Mouse (Mus musculus) lung, embryonic 15.5 days (tissue): ENCODE results near the gene Stkld1. TPM values are rescaled to one million over a fixed set of nuclear protein-coding genes. Genes with fewer than 3 reads are reported as not detected.

Source experiments
- ATAC-seq: fragments of 200-750 bp; cut with Nextera tagmentation; 2 replicates; pipeline ENCODE4 v1.8.0; 2017; ENCODE audit warnings: moderate number of reproducible peaks, borderline replicate concordance; ENCODE audit not compliant: low FRiP score, low TSS enrichment; ENCODE audit errors: extremely low read depth
- H3K27ac ChIP-seq: fragments of 300-500 bp; sonication (generic); 2 replicates; pipeline ENCODE4 v1.5.1; 2015; ENCODE audit warnings: moderate library complexity, mild to moderate bottlenecking, inconsistent platforms
- H3K27me3 ChIP-seq: fragments of 300-500 bp; sonication (generic); 2 replicates; pipeline ENCODE4 v1.6.1; 2015; ENCODE audit warnings: inconsistent platforms
- H3K36me3 ChIP-seq: fragments of 300-500 bp; sonication (generic); 2 replicates; pipeline ENCODE4 v1.6.1; 2015; ENCODE audit warnings: inconsistent platforms
- H3K4me1 ChIP-seq: fragments of 300-500 bp; sonication (generic); 2 replicates; pipeline ENCODE4 v1.6.1; 2015; ENCODE audit warnings: inconsistent platforms
- H3K4me2 ChIP-seq: fragments of 300-500 bp; sonication (generic); 2 replicates; pipeline ENCODE4 v1.6.1; 2015; ENCODE audit warnings: inconsistent platforms, mild to moderate bottlenecking, moderate library complexity
- H3K4me3 ChIP-seq: fragments of 300-500 bp; sonication (generic); 2 replicates; pipeline ENCODE4 v1.5.1; 2015; ENCODE audit warnings: mild to moderate bottlenecking, inconsistent platforms
- H3K9ac ChIP-seq: fragments of 300-500 bp; sonication (generic); 2 replicates; pipeline ENCODE4 v1.6.1; 2015; ENCODE audit warnings: inconsistent platforms
- H3K9me3 ChIP-seq: fragments of 300-500 bp; sonication (generic); 2 replicates; pipeline ENCODE4 v1.6.1; 2016; ENCODE audit warnings: inconsistent platforms
- WGBS: fragments of 180-500 bp; shearing (Covaris S2); methylation state at CpG from one replicate; pipeline ENCODE4 v1.1.7; 2015; 5-methylcytosine and 5-hydroxymethylcytosine counted together
- polyA plus RNA-seq: library from polyadenylated mRNA; unstranded; fragments of >200 nt; fragmentation: Nextera tagmentation; extraction: Ambion mirVana; gene quantifications from 2 replicates; pipeline ENCODE4 v1.2.1, GENCODE M21; 2015

The Stkld1 gene
- polyA plus RNA-seq, 1 experiment from 2014 or later = not detected

GRCm38 (mm10) chr2:26919684-26920083 lies 14.2 kb upstream of the Stkld1 start:
- no peak for ATAC-seq
- no peak overlapping the region for H3K9ac ChIP-seq
- H3K4me1 ChIP-seq = peaks cover 27% of the 10 kb centered on the region
- no peak overlapping the region for H3K4me2 ChIP-seq
- peaks cover 69% of the 10 kb centered on the region for H3K36me3 ChIP-seq
- no peaks in the 10 kb centered on the region for H3K27me3 ChIP-seq
- no peak overlapping the region for H3K4me3 ChIP-seq
- H3K27ac ChIP-seq = no peak overlapping the region
- 84% methylated on average over 3 of the region's 3 CpGs for WGBS
- H3K9me3 ChIP-seq = no peaks in the 10 kb centered on the region

DNA sequence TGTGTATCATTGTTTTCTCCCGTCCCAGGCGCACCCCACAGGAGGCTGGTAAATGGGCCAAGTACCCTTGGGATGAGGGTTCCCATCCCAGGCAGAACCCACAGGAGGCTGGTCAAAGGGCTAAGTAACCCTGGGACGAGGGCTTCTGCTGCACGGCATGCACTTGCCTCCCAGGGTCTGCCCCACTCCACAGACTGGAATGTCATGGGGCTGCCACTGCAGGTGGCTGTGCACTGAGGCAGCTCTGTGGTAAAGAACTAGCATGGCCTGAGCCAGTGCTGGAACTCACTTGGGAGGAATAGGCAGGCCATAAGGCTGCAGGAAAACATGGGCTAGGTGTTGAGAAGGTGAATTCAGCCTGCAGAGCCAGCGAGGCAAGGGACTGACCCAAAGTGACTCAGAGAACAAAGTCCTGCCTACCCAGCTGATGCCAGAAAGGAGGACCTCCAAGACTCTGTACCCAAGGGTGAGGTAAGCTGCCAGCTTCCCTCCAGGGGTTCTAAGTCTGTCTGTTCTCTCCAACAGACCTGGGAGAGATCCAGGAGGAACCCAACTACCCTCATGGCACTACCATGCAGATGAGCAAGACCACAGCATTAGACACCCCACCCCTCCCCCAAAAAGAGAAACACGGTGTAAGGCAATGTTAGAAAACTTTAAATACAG lies 13.5 kb upstream of the Stkld1 start:
- no peak overlapping the region for H3K4me3 ChIP-seq
- H3K9ac ChIP-seq = no peak overlapping the region
- ATAC-seq = no peak
- no peak overlapping the region for H3K27ac ChIP-seq
- H3K4me2 ChIP-seq = no peak overlapping the region
- H3K36me3 ChIP-seq = peaks cover 73% of the 10 kb centered on the region
- WGBS = 79% methylated on average over 6 of the region's 6 CpGs
- H3K27me3 ChIP-seq = no peaks in the 10 kb centered on the region
- no peaks in the 10 kb centered on the region for H3K9me3 ChIP-seq
- peaks cover 21% of the 10 kb centered on the region for H3K4me1 ChIP-seq

DNA sequence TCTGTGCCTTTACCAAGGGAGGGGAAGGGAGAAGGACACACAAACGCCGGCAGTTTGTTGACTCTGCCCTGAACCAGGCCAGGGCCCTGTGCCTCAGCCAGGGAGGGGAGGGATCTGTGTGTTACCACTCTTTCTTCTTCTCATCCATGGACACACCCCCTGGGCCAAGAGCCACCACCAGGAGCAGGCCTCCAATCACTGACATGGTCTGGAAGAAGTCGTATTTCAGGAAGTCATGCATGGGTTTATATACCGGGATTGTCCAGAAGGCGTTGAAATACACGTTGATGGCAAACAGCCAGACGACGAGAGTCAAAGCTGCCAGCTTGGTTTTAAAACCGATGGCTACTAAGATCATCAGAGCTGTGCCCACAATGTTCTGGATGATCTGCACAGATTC lies 12.1 kb upstream of the Stkld1 start:
- no peak for ATAC-seq
- Histone ChIP-seq H3K9ac (no peak overlapping the region), H3K36me3 (peaks cover 88% of the 10 kb centered on the region), H3K27me3 (no peaks in the 10 kb centered on the region), H3K4me3 (no peak overlapping the region), H3K4me1 (peaks cover 14% of the 10 kb centered on the region), H3K9me3 (no peaks in the 10 kb centered on the region), H3K4me2 (no peak overlapping the region), H3K27ac (no peak overlapping the region)
- 47% methylated on average over 9 of the region's 9 CpGs for WGBS

DNA sequence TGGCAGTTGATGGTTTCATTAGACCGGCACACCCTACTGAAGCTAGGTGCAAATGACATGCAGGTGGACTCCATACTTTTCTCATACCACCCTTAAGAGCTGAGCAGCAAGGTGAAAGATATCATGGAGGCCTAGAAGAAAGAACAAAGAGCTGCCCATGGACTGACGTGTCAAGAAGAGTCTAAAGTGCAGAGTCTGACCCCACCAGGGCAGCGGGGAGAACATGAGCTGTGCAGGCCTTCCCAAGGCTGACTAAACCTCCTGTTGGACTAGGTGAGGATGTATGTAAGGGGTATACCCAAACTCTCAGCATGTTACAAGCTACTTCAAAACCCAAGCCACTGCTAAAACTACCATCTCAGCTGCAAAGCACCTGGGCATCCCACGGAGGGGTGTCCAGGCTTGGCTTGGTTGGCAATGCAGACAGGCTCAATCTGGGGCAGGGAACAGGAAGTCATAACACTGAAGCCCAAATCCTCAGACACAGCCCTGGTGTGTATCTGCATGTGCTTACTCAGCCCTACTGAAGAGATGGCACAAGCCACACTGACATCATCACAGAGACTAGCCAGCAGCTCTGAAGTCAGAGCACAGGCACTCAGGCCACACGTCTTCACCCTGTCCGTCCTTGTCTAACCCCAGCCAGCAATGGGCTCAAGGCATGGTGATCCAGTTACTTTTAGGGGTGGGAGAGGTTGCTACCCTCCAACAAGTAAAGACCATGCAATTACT lies 5.9 kb upstream of the Stkld1 start:
- no peaks in the 10 kb centered on the region for H3K9me3 ChIP-seq
- H3K9ac ChIP-seq = no peak overlapping the region
- H3K4me1 ChIP-seq = peaks cover 18% of the 10 kb centered on the region
- H3K4me2 ChIP-seq = no peak overlapping the region
- no peak for ATAC-seq
- H3K27ac ChIP-seq = no peak overlapping the region
- WGBS = 83% methylated on average over 6 of the region's 6 CpGs
- no peak overlapping the region for H3K4me3 ChIP-seq
- no peaks in the 10 kb centered on the region for H3K27me3 ChIP-seq
- peaks cover 75% of the 10 kb centered on the region for H3K36me3 ChIP-seq

- no peak overlapping the region for H3K27ac ChIP-seq
- H3K9me3 ChIP-seq = no peaks in the 10 kb centered on the region
- H3K4me1 ChIP-seq = peaks cover 21% of the 10 kb centered on the region
- H3K4me3 ChIP-seq = no peak overlapping the region
- no peaks in the 10 kb centered on the region for H3K27me3 ChIP-seq
- H3K36me3 ChIP-seq = peaks cover 51% of the 10 kb centered on the region
- H3K9ac ChIP-seq = no peak overlapping the region
- WGBS = 34% methylated on average over 1 of the region's 1 CpGs
- H3K4me2 ChIP-seq = no peak overlapping the region
- no peak for ATAC-seq
These were observed 3.5 kb upstream of the Stkld1 start for GRCm38 (mm10) chr2:26930390-26930789.

GRCm38 (mm10) chr2:26932473-26933303 lies 1.2 kb upstream of the Stkld1 start:
- ATAC-seq = peak; percentile 49
- H3K4me3 ChIP-seq = peak overlapping the region; percentile 95
- H3K27ac ChIP-seq = peak overlapping the region; percentile 90
- peak overlapping the region; percentile 64 for H3K4me2 ChIP-seq
- peaks cover 21% of the 10 kb centered on the region for H3K4me1 ChIP-seq
- H3K9me3 ChIP-seq = no peaks in the 10 kb centered on the region
- peak overlapping the region; percentile 95 for H3K9ac ChIP-seq
- no peaks in the 10 kb centered on the region for H3K27me3 ChIP-seq
- under 1% methylated on average over 49 of the region's 49 CpGs for WGBS
- H3K36me3 ChIP-seq = peaks cover 29% of the 10 kb centered on the region

DNA sequence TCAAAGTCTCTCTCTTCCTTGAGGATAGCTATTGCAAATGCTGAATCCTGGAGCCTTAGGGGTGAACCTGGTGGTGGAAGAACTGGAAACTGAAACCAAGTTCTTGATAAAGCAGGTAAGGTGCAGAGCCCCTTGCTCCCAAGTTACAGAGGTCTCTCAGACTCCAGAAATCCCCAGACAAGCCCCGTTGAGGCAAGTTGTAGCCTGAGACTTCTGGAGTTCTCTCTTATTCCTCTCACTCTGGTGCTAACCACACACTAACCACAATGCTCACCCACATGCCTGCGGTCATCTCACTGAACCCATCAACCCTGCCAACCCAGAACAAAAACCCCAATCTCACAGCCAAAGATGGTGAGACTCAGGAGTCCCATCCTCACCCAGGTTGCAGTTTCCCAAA lies 1.4 kb downstream of the Stkld1 start:
- H3K27me3 ChIP-seq = no peaks in the 10 kb centered on the region
- H3K9me3 ChIP-seq = no peaks in the 10 kb centered on the region
- H3K27ac ChIP-seq = no peak overlapping the region
- no peak for ATAC-seq
- no peak overlapping the region for H3K4me3 ChIP-seq
- peaks cover 8% of the 10 kb centered on the region; the same call in 1 of the 2 replicates for H3K36me3 ChIP-seq
- 98% methylated on average over 2 of the region's 2 CpGs for WGBS
- H3K4me2 ChIP-seq = no peak overlapping the region
- no peak overlapping the region for H3K9ac ChIP-seq
- peaks cover 21% of the 10 kb centered on the region for H3K4me1 ChIP-seq

GRCm38 (mm10) chr2:26936425-26936824 lies 2.6 kb downstream of the Stkld1 start:
- Histone ChIP-seq H3K9ac (no peak overlapping the region), H3K9me3 (no peaks in the 10 kb centered on the region), H3K27me3 (no peaks in the 10 kb centered on the region), H3K4me2 (no peak overlapping the region), H3K27ac (no peak overlapping the region), H3K4me3 (no peak overlapping the region), H3K36me3 (no peaks in the 10 kb centered on the region), H3K4me1 (peaks cover 11% of the 10 kb centered on the region)
- 57% methylated on average over 1 of the region's 1 CpGs for WGBS
- ATAC-seq = no peak

DNA sequence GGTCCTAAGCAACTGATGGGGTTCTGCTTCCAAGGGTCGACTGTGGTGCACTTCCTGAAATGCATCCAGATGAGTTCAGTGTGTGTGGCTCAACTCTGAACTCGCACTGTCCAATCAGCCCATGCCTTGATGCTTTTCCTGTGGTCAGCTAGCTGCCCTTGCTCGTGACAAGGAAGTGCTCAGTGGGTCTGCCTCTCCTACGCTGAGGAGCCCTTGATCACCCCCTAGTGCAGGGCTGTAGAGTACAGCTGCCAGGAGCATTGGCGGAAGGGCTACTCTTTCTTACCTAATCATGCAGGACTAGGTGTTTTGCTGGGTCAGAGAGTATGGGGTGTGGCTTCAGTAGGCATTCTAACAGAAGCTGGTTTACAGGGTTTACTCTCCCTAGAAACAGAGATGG lies 7.7 kb downstream of the Stkld1 start:
- Histone ChIP-seq H3K4me3 (no peak overlapping the region), H3K36me3 (no peaks in the 10 kb centered on the region), H3K4me1 (no peaks in the 10 kb centered on the region), H3K9ac (no peak overlapping the region), H3K4me2 (no peak overlapping the region), H3K27ac (no peak overlapping the region), H3K9me3 (no peaks in the 10 kb centered on the region), H3K27me3 (no peaks in the 10 kb centered on the region)
- no peak for ATAC-seq
- WGBS = 36% methylated on average over 5 of the region's 5 CpGs

- Histone ChIP-seq H3K9ac (no peak overlapping the region), H3K4me3 (no peak overlapping the region), H3K27me3 (no peaks in the 10 kb centered on the region), H3K36me3 (0 out of 2 replicates have a peak, but pooled peaks cover 4% of the 10 kb centered on the region), H3K27ac (no peak overlapping the region), H3K4me1 (no peaks in the 10 kb centered on the region), H3K9me3 (no peaks in the 10 kb centered on the region), H3K4me2 (no peak overlapping the region)
- 72% methylated on average over 3 of the region's 3 CpGs for WGBS
- no peak for ATAC-seq
These were observed 9.4 kb downstream of the Stkld1 start for GRCm38 (mm10) chr2:26943253-26943652.

DNA sequence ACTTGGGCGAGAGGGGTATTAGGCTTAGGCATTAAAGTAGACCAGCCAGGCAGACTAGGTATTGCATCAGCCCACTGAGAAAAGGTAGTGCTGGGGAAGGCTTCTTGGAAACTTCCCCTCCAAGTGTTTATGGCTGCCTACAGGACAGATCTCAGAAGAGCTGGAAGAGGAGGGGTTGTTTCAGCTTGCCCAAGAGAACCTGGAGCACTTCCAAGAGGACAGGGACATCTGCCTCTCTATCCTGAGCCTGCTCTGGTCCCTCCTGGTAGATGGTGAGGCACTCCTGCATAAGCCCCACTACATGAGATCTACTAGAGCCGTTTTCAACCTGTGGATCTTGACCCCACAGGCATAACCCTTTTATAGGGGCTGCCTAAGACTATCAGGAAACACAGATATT lies 16.6 kb downstream of the Stkld1 start:
- H3K27me3 ChIP-seq = no peaks in the 10 kb centered on the region
- no peaks in the 10 kb centered on the region for H3K9me3 ChIP-seq
- H3K4me1 ChIP-seq = no peaks in the 10 kb centered on the region
- H3K36me3 ChIP-seq = peaks cover 39% of the 10 kb centered on the region
- H3K27ac ChIP-seq = no peak overlapping the region
- no peak overlapping the region for H3K9ac ChIP-seq
- no peak overlapping the region for H3K4me3 ChIP-seq
- no peak for ATAC-seq
- 79% methylated on average over 2 of the region's 2 CpGs for WGBS
- H3K4me2 ChIP-seq = no peak overlapping the region
